Mouse (Mus musculus): ENCODE measurements around the gene Clstn2.

DNA sequence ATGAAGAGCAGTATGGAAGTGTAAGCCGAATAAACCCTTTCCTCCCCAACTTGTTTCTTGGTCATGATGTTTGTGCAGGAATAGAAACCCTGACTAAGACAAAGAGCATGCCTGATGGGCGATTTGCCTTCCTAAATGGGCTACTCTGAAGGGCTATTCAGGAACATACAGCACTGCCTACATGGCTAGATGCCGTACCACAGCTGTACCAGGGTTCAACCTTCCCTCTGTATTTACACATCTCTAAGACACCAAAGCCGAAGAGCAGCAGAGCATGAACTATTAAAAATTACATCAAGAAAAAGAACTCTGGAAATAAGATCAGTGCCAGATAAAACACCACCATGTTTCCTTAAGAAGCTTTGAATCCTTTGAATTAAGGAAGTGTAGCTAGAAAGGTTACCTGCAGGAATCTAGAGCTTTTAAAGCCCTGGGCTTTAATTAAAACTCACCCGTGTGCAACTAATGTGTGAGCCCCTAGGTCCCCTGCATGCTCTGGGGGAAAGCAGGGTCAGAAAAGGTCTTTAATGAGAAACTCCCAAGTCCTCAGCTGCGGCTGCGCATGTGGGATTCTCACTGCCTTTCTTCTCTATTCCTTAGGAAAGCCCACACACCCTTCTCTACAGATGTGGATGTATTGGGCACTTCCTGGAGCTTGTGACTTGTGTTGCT lies 277.2 kb downstream of the Clstn2 start:
- TF ChIP-seq GATA1 (IDR thresholded peaks at IDR 0.05; ENCODE audit: low read depth, low read length) (no peak), POLR2A (IDR thresholded peaks at IDR 0.05; ENCODE audit: control insufficient read depth in 1 of 2, insufficient read depth in 1 of 2, low read depth in 1 of 2, low read length in 2 of 2, poor library complexity in 1 of 2) (no peak), MAX (IDR thresholded peaks at IDR 0.05; ENCODE audit: low read length) (no peak), USF1 (IDR thresholded peaks at IDR 0.05; ENCODE audit: low read depth, low read length) (no peak), EP300 (IDR thresholded peaks at IDR 0.05; ENCODE audit: low read depth in 1 of 2, low read length in 2 of 2) (no peak), GABPA (IDR thresholded peaks at IDR 0.05; ENCODE audit: low read depth, low read length) (no peak), CTCF (IDR thresholded peaks at IDR 0.05 in 2 of 3, conservative IDR thresholded peaks at IDR 0.05 in 1 of 3; ENCODE audit: control insufficient read depth in 1 of 3, insufficient read depth in 1 of 3, low read depth in 2 of 3, low read length in 3 of 3, poor library complexity in 1 of 3, severe bottlenecking in 1 of 3) (no peak), ZMIZ1 (IDR thresholded peaks at IDR 0.05; ENCODE audit: low read depth, low read length) (no peak), ZNF384 (IDR thresholded peaks at IDR 0.05; ENCODE audit: low read depth, low read length) (no peak), ZC3H11A (IDR thresholded peaks at IDR 0.05; ENCODE audit: low read depth, low read length) (no peak), POLR2AphosphoS2 (IDR thresholded peaks at IDR 0.05; ENCODE audit: low read length) (no peak), HCFC1 (IDR thresholded peaks at IDR 0.05; ENCODE audit: low read depth, low read length) (no peak), NELFE (IDR thresholded peaks at IDR 0.05; ENCODE audit: low read depth, low read length) (no peak), TBP (IDR thresholded peaks at IDR 0.05; ENCODE audit: low read depth, low read length) (no peak)
